Mouse (Mus musculus) cerebellum, postnatal 25 days (tissue): ENCODE measurements at regions not wholly inside any gene's neighbourhood (a gene's known extent, or its start where the extent isn't known, plus 50 kb on each side); places are given as distances from the start of the nearest gene placed in this dataset.

Experiments used
- DNase-seq, 2 experiments: peaks; one replicate each; pipeline ENCODE4 v3.0.0; 2021; ENCODE audit warnings: mixed read lengths in 2 of 2

- DNase-seq: no peak
These were observed 131.8 kb upstream of the Cops8 start for GRCm38 (mm10) chr1:90470996-90471395.

- no peak for DNase-seq
These were observed 131.0 kb upstream of the Cops8 start for GRCm38 (mm10) chr1:90471806-90472205.

GRCm38 (mm10) chr1:90475060-90475813 is 127.5 kb upstream of the Cops8 start:
- no peak for DNase-seq

- no peak for DNase-seq
These were observed 126.1 kb upstream of the Cops8 start for GRCm38 (mm10) chr1:90476556-90477243.

- no peak for DNase-seq
These were observed 123.9 kb upstream of the Cops8 start for GRCm38 (mm10) chr1:90478839-90479238.

- DNase-seq: no peak
These were observed 121.5 kb upstream of the Cops8 start for GRCm38 (mm10) chr1:90481247-90481646.

- no peak for DNase-seq
These were observed 121.1 kb upstream of the Cops8 start for GRCm38 (mm10) chr1:90481708-90482107.

GRCm38 (mm10) chr1:90486349-90486839 is 116.4 kb upstream of the Cops8 start:
- DNase-seq: peak; percentile 50 to 63

- DNase-seq: no peak
These were observed 114.9 kb upstream of the Cops8 start for GRCm38 (mm10) chr1:90487886-90488285.

GRCm38 (mm10) chr1:90488991-90489390 is 113.8 kb upstream of the Cops8 start:
- DNase-seq: no peak

- no peak for DNase-seq
These were observed 112.4 kb upstream of the Cops8 start for GRCm38 (mm10) chr1:90490335-90490734.

GRCm38 (mm10) chr1:90493481-90493880 is 109.3 kb upstream of the Cops8 start:
- DNase-seq: no peak

- DNase-seq: no peak
These were observed 107.6 kb upstream of the Cops8 start for GRCm38 (mm10) chr1:90495174-90495573.

- DNase-seq: no peak
These were observed 105.2 kb upstream of the Cops8 start for GRCm38 (mm10) chr1:90497568-90497967.

GRCm38 (mm10) chr1:90501373-90501772 is 101.4 kb upstream of the Cops8 start:
- no peak for DNase-seq

- DNase-seq: no peak
These were observed 100.4 kb upstream of the Cops8 start for GRCm38 (mm10) chr1:90502371-90502770.

GRCm38 (mm10) chr1:90502771-90503540 is 99.8 kb upstream of the Cops8 start:
- DNase-seq: no peak

GRCm38 (mm10) chr1:90504583-90505080 is 98.1 kb upstream of the Cops8 start:
- no peak for DNase-seq

GRCm38 (mm10) chr1:90505599-90505998 is 97.2 kb upstream of the Cops8 start:
- DNase-seq: no peak

GRCm38 (mm10) chr1:90506582-90506981 is 96.2 kb upstream of the Cops8 start:
- DNase-seq: no peak

GRCm38 (mm10) chr1:90509371-90509770 is 93.4 kb upstream of the Cops8 start:
- no peak for DNase-seq

- no peak for DNase-seq
These were observed 89.2 kb upstream of the Cops8 start for GRCm38 (mm10) chr1:90513442-90514070.

GRCm38 (mm10) chr1:90514176-90514575 is 88.6 kb upstream of the Cops8 start:
- no peak for DNase-seq
